Mouse (Mus musculus): ENCODE measurements around the gene Fam189a1. TPM values are rescaled to one million over a fixed set of nuclear protein-coding genes. Genes with fewer than 3 reads are reported as not detected.

The Fam189a1 gene
- polyA plus RNA-seq, 1 experiment from 2014 or later: 5.0 TPM

DNA sequence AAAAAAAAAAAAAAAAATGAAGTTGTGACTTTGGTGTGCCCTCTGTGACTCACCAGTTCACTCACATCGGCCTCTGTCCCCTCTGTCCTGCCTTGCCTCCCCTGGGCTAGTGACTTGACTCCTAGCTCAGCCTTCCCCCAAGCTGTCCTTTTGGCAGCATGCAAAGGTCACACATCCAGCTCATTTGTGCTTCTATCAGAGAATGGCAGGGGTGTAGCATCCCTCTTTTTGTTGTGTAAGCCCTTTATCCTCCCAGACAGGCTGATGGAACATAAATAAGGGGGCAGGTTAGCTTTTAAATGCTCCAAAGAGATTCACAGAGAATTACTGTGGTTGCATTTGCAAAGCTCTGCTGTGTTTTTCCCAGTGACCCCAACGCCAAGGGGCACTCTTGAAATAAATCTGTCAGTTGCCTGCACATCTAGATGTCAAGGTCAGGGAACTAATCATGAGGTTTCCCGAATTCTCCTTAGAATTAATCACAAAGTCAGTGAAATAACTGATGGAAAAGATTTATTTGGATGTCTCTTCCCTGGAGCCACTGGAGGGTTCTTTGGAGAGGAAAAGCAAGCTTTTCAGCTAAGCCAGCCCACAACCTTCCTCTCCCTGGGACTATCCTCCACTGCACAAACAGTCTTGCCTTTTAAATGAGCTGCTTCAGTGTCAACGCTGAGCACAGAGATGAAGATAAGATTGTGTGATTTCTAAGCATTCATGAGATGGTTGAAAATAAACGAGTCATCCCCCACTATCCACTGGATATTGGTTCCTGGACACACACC, 326.0 kb downstream of the Fam189a1 start:
- WGBS: 58% methylated on average over 5 of the region's 5 CpGs
- H3K9ac ChIP-seq (replicated peaks): no peak overlapping the region
- H3K4me1 ChIP-seq: no peaks in the 10 kb centered on the region
- H3K27me3 ChIP-seq: no peaks in the 10 kb centered on the region
- H3K4me3 ChIP-seq: no peak overlapping the region
- H3K4me2 ChIP-seq (replicated peaks): no peak overlapping the region
- H3K36me3 ChIP-seq: no peaks in the 10 kb centered on the region
- H3K9me3 ChIP-seq: no peaks in the 10 kb centered on the region
- ATAC-seq (replicated peaks): no peak
- H3K27ac ChIP-seq (replicated peaks): no peak overlapping the region

- Histone ChIP-seq H3K9me3 (no peaks in the 10 kb centered on the region), H3K4me1 (no peaks in the 10 kb centered on the region), H3K4me2 (replicated peaks) (no peak overlapping the region), H3K4me3 (no peak overlapping the region), H3K36me3 (no peaks in the 10 kb centered on the region), H3K9ac (replicated peaks) (no peak overlapping the region), H3K27ac (replicated peaks) (no peak overlapping the region), H3K27me3 (no peaks in the 10 kb centered on the region)
- WGBS: 84% methylated on average over 5 of the region's 5 CpGs
- no peak for ATAC-seq (replicated peaks)
Measured at GRCm38 (mm10) chr7:64821081-64821480, 335.3 kb downstream of the Fam189a1 start.

DNA sequence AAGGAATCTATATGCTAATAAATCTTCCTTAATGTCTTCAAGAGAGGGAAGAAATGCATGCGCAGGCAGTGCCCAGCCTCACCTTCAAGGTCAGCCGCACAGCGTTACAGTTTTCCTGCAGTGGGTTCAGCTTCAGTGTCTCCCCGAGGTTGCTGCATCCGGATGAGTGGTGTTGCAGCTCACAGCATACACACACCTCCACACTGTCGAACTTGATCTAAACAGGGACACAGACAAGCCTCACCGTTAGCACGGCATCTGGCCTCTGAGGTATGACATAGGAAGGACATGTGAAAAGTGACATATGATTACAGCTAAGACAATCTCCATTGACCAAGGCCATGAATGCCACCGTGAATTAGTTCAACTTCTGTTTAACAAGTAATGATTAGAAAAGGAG, 336.7 kb downstream of the Fam189a1 start:
- no peaks in the 10 kb centered on the region for H3K9me3 ChIP-seq
- no peak overlapping the region for H3K9ac ChIP-seq (replicated peaks)
- 91% methylated on average over 9 of the region's 9 CpGs for WGBS
- no peaks in the 10 kb centered on the region for H3K36me3 ChIP-seq
- ATAC-seq (replicated peaks): no peak
- no peak overlapping the region for H3K4me2 ChIP-seq (replicated peaks)
- no peak overlapping the region for H3K4me3 ChIP-seq
- H3K27ac ChIP-seq (replicated peaks): no peak overlapping the region
- no peaks in the 10 kb centered on the region for H3K27me3 ChIP-seq
- H3K4me1 ChIP-seq: no peaks in the 10 kb centered on the region

- WGBS: 40% methylated on average over 6 of the region's 6 CpGs
- no peak overlapping the region for H3K27ac ChIP-seq (replicated peaks)
- H3K27me3 ChIP-seq: no peaks in the 10 kb centered on the region
- H3K9ac ChIP-seq (replicated peaks): no peak overlapping the region
- H3K36me3 ChIP-seq: no peaks in the 10 kb centered on the region
- H3K4me2 ChIP-seq (replicated peaks): no peak overlapping the region
- no peak overlapping the region for H3K4me3 ChIP-seq
- ATAC-seq (replicated peaks): no peak
- H3K9me3 ChIP-seq: no peaks in the 10 kb centered on the region
- no peaks in the 10 kb centered on the region for H3K4me1 ChIP-seq
Measured at GRCm38 (mm10) chr7:64808876-64809275, 347.5 kb downstream of the Fam189a1 start.

- ATAC-seq (replicated peaks): no peak
- no peaks in the 10 kb centered on the region for H3K9me3 ChIP-seq
- no peak overlapping the region for H3K9ac ChIP-seq (replicated peaks)
- no peaks in the 10 kb centered on the region for H3K36me3 ChIP-seq
- H3K27me3 ChIP-seq: no peaks in the 10 kb centered on the region
- no peak overlapping the region for H3K4me2 ChIP-seq (replicated peaks)
- no peak overlapping the region for H3K4me3 ChIP-seq
- H3K27ac ChIP-seq (replicated peaks): no peak overlapping the region
- peaks cover 6% of the 10 kb centered on the region for H3K4me1 ChIP-seq
- 59% methylated on average over 8 of the region's 8 CpGs for WGBS
Measured at GRCm38 (mm10) chr7:64805100-64805499, 351.3 kb downstream of the Fam189a1 start.

DNA sequence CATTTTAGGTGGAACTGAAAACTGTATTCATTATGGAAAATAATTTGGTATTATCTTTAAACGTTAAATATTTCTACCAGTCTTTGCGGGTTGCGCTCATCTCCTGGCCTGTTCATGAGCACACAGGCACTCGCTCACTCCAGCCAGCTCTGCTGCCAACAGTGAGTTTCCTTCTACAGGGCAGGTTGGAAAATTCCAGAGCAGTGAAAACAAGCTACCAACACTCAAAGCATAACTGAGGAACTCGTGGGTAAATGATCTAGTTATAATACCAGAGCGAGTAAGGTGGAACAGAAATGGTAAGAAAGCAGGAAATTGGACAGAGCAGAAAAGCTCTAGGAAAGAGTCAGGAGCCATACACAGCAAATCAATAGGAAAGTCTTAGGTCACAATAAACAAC, 360.8 kb downstream of the Fam189a1 start:
- H3K36me3 ChIP-seq: no peaks in the 10 kb centered on the region
- H3K27ac ChIP-seq (replicated peaks): no peak overlapping the region
- no peak overlapping the region for H3K4me2 ChIP-seq (replicated peaks)
- no peaks in the 10 kb centered on the region for H3K27me3 ChIP-seq
- H3K4me3 ChIP-seq: no peak overlapping the region
- no peak for ATAC-seq (replicated peaks)
- 81% methylated on average over 6 of the region's 6 CpGs for WGBS
- H3K9me3 ChIP-seq: no peaks in the 10 kb centered on the region
- H3K9ac ChIP-seq (replicated peaks): no peak overlapping the region
- H3K4me1 ChIP-seq: no peaks in the 10 kb centered on the region

DNA sequence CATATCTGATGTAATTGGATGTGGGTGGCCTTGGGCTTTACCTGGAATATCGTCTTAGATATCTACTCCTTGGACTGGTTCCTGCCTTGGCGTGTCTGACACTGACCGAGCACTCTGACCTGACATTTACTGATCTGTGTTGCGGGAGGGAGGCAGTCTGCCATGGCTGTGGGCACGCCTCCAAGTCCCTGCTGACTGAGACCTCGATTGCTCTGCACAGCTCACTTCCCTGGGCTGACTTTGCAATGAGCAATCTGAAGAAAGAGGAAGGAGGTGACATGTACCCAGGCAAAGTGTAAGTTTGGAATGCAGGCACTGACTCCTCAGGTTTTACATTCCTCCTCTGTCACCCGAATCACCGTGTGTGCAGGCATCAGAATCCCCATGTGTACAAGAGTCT, 364.3 kb downstream of the Fam189a1 start:
- 67% methylated on average over 8 of the region's 8 CpGs for WGBS
- Histone ChIP-seq H3K4me2 (replicated peaks) (no peak overlapping the region), H3K4me3 (no peak overlapping the region), H3K9ac (replicated peaks) (no peak overlapping the region), H3K9me3 (no peaks in the 10 kb centered on the region), H3K27ac (replicated peaks) (no peak overlapping the region), H3K4me1 (no peaks in the 10 kb centered on the region), H3K36me3 (no peaks in the 10 kb centered on the region), H3K27me3 (no peaks in the 10 kb centered on the region)
- no peak for ATAC-seq (replicated peaks)

GRCm38 (mm10) chr7:64791145-64791544, 365.2 kb downstream of the Fam189a1 start:
- Histone ChIP-seq H3K36me3 (no peaks in the 10 kb centered on the region), H3K4me2 (replicated peaks) (no peak overlapping the region), H3K9me3 (no peaks in the 10 kb centered on the region), H3K9ac (replicated peaks) (no peak overlapping the region), H3K4me1 (no peaks in the 10 kb centered on the region), H3K27ac (replicated peaks) (no peak overlapping the region), H3K27me3 (no peaks in the 10 kb centered on the region), H3K4me3 (no peak overlapping the region)
- 80% methylated on average over 9 of the region's 9 CpGs for WGBS
- no peak for ATAC-seq (replicated peaks)

- no peak overlapping the region for H3K9ac ChIP-seq (replicated peaks)
- H3K9me3 ChIP-seq: no peaks in the 10 kb centered on the region
- peaks cover 12% of the 10 kb centered on the region for H3K4me1 ChIP-seq
- WGBS: 21% methylated on average over 3 of the region's 3 CpGs
- no peak overlapping the region for H3K4me3 ChIP-seq
- H3K27ac ChIP-seq (replicated peaks): no peak overlapping the region
- no peak for ATAC-seq (replicated peaks)
- H3K27me3 ChIP-seq: no peaks in the 10 kb centered on the region
- H3K4me2 ChIP-seq (replicated peaks): no peak overlapping the region
- H3K36me3 ChIP-seq: no peaks in the 10 kb centered on the region
Measured at GRCm38 (mm10) chr7:64785040-64785439, 371.3 kb downstream of the Fam189a1 start.

- H3K27ac ChIP-seq (replicated peaks): no peak overlapping the region
- H3K9me3 ChIP-seq: no peaks in the 10 kb centered on the region
- H3K4me2 ChIP-seq (replicated peaks): no peak overlapping the region
- no peak overlapping the region for H3K4me3 ChIP-seq
- no peak overlapping the region for H3K9ac ChIP-seq (replicated peaks)
- WGBS: 57% methylated on average over 4 of the region's 4 CpGs
- H3K27me3 ChIP-seq: no peaks in the 10 kb centered on the region
- no peaks in the 10 kb centered on the region for H3K36me3 ChIP-seq
- peaks cover 12% of the 10 kb centered on the region for H3K4me1 ChIP-seq
- ATAC-seq (replicated peaks): no peak
Measured at GRCm38 (mm10) chr7:64779501-64779900, 376.9 kb downstream of the Fam189a1 start.

DNA sequence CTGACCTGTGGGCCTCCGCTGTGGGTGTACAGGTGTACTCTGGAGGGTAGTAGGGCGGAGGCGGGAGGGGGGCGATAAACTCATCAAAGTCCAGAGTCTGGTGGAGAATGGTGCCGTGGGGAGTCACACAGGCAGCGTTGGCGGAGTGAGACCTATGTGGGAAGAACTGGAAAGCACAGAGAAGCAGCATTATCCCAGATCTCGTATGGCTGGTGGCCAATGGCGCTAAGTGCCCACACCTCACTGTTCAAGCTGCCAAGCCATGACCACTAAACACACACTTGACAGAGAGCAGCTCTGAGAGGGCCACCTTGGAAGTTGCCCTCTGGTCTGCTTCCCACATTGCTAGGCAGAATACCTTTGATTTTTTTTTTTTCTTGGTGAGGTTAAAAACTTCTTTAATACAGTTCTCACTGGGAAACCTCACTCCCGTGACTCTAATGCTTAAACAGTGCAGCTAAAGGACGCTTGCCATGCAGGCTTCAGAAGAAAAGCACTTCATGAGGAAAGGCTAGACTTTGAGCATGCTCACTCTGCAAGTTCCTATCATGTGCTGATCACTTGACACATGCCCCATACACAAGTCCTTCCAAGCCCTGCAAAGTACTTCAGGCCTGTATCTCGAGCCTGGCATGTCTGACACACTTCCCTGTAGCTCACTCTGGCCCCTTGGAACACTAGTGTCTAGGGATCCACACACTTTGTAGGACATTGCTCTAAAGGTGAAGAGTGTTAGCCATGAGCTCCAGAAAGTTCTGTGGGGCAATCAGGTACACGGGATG, 379.5 kb downstream of the Fam189a1 start:
- WGBS: 84% methylated on average over 13 of the region's 13 CpGs
- Histone ChIP-seq H3K36me3 (no peaks in the 10 kb centered on the region), H3K9ac (replicated peaks) (no peak overlapping the region), H3K4me1 (peaks cover 12% of the 10 kb centered on the region), H3K27me3 (no peaks in the 10 kb centered on the region), H3K4me2 (replicated peaks) (no peak overlapping the region), H3K9me3 (no peaks in the 10 kb centered on the region), H3K27ac (replicated peaks) (no peak overlapping the region), H3K4me3 (no peak overlapping the region)
- no peak for ATAC-seq (replicated peaks)

DNA sequence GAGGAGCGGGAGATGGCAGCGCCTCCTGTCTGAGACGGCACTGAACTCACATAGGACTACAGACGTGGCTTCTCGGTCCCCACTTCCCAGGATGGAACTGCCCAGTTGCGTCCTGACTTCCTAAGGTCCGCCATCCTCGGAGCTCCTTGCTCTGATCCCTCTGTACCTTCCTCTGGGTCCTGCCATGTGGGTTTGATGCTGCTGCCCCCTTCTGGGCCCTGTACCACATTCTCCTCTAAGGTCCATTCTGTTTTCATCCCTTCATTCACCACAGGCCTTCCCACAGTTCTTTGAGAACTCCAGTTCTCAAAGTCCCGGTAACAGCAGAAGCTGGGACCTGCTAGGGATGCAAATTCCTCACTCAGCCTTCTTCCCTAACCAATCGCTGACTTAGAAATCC, 382.9 kb downstream of the Fam189a1 start:
- 37% methylated on average over 10 of the region's 10 CpGs for WGBS
- no peak overlapping the region for H3K27ac ChIP-seq (replicated peaks)
- H3K4me3 ChIP-seq: no peak overlapping the region
- H3K36me3 ChIP-seq: no peaks in the 10 kb centered on the region
- no peaks in the 10 kb centered on the region for H3K27me3 ChIP-seq
- H3K4me1 ChIP-seq: no peaks in the 10 kb centered on the region
- no peaks in the 10 kb centered on the region for H3K9me3 ChIP-seq
- no peak overlapping the region for H3K9ac ChIP-seq (replicated peaks)
- no peak for ATAC-seq (replicated peaks)
- no peak overlapping the region for H3K4me2 ChIP-seq (replicated peaks)

Measured in forebrain, embryonic 15.5 days (tissue).